Mouse (Mus musculus) gastrocnemius, postnatal 4 days (tissue): ENCODE results near the gene Zfp950. TPM values are rescaled to one million over a fixed set of nuclear protein-coding genes. Genes with fewer than 3 reads are reported as not detected.
"Not testable (repeated sequence)": the region's sequence is repeated elsewhere in the genome, so short reads cannot be mapped to it uniquely, and the experiment has no call there.

Source experiments
- DNase-seq, 2 experiments: peaks; one replicate each; pipeline ENCODE4 v3.0.0; 2021 to 2022; ENCODE audit warnings: low spot score in 2 of 2, mixed read lengths in 2 of 2
- long read RNA-seq, 2 experiments: library from polyadenylated mRNA; stranded (forward); transcript quantifications; one replicate each; pipeline ENCODE4 v2.0.0; 2021
- total RNA-seq, 2 experiments: library from RNA; stranded (reverse); gene quantifications; 2 replicates each; pipeline ENCODE4 v1.2.3; 2021

Zfp950 gene
- total RNA-seq = 10 to 100 TPM; 16.7 to 22.8 TPM
- long read RNA-seq, experiment 1, full-length matches to known transcripts = 3 of 4 reads
- long read RNA-seq, experiment 1, partial matches to known transcripts = 0 of 4 reads
- long read RNA-seq, experiment 1, other reads (novel, unspliced or antisense) = 1 of 4 reads
- long read RNA-seq, experiment 2, full-length matches to known transcripts = 5 of 9 reads
- long read RNA-seq, experiment 2, partial matches to known transcripts = 1 of 9 reads
- long read RNA-seq, experiment 2, other reads (novel, unspliced or antisense) = 3 of 9 reads

GRCm38 (mm10) chr19:61140342-61141206, at the start of gene Zfp950:
TSS of gene Zfp950 (minus strand) at chr19:61140840.
- peak; percentile 27 to 71 for DNase-seq

GRCm38 (mm10) chr19:61183590-61183989, 43.0 kb upstream of the Zfp950 start, which contains the start of gene Gm6020:
TSS of gene Gm6020 (plus strand) at chr19:61183890.
- not testable (repeated sequence) for DNase-seq

GRCm38 (mm10) chr19:61175756-61176324, 35.2 kb upstream of the Zfp950 start, which contains the start of gene Gm7102:
TSS of gene Gm7102 (minus strand) at chr19:61176309.
- DNase-seq = no peak

- no peak for DNase-seq
These were observed 11.2 kb upstream of the Zfp950 start for GRCm38 (mm10) chr19:61151701-61152420.

- DNase-seq = no peak
These were observed 10.7 kb upstream of the Zfp950 start for GRCm38 (mm10) chr19:61151372-61151700.

- no peak for DNase-seq
These were observed 659 bp upstream of the Zfp950 start for GRCm38 (mm10) chr19:61141299-61141698.

- DNase-seq = no peak
These were observed 2.0 kb downstream of the Zfp950 start for GRCm38 (mm10) chr19:61138655-61139054.

GRCm38 (mm10) chr19:61131096-61131495, 9.5 kb downstream of the Zfp950 start:
- DNase-seq = no peak

- DNase-seq = no peak
These were observed 30.5 kb downstream of the Zfp950 start for GRCm38 (mm10) chr19:61110184-61110583.

- no peak for DNase-seq
These were observed 42.9 kb downstream of the Zfp950 start for GRCm38 (mm10) chr19:61097764-61098163.

GRCm38 (mm10) chr19:61096776-61097175, 43.9 kb downstream of the Zfp950 start:
- DNase-seq = no peak

GRCm38 (mm10) chr19:61090541-61090940, 50.1 kb downstream of the Zfp950 start:
- no peak for DNase-seq

- DNase-seq = no peak
These were observed 51.6 kb downstream of the Zfp950 start for GRCm38 (mm10) chr19:61089001-61089400.

- DNase-seq = no peak
These were observed 52.9 kb downstream of the Zfp950 start for GRCm38 (mm10) chr19:61087781-61088180.

- no peak for DNase-seq
These were observed 55.4 kb downstream of the Zfp950 start for GRCm38 (mm10) chr19:61085217-61085616.

GRCm38 (mm10) chr19:61084149-61084940, 56.3 kb downstream of the Zfp950 start:
- peak; percentile 80 to 81 for DNase-seq

GRCm38 (mm10) chr19:61083006-61083405, 57.6 kb downstream of the Zfp950 start:
- DNase-seq = no peak

GRCm38 (mm10) chr19:61080251-61080749, 60.3 kb downstream of the Zfp950 start:
- no peak for DNase-seq

GRCm38 (mm10) chr19:61078622-61079021, 62.0 kb downstream of the Zfp950 start:
- DNase-seq = no peak

- DNase-seq = no peak
These were observed 75.6 kb downstream of the Zfp950 start for GRCm38 (mm10) chr19:61065011-61065410.
